Mouse (Mus musculus) lung, postnatal 10 days (tissue): ENCODE measurements around the gene Lrrc4c.
A peak's percentile ranks its signal among the peaks of the same experiment; 100 is the strongest.

ENCODE experiments used
- DNase-seq: peaks from one replicate; pipeline ENCODE4 v3.0.0; 2021

Lrrc4c gene

GRCm38 (mm10) chr2:96317387-96318299 is at the start of gene Lrrc4c:
Gene Lrrc4c (plus strand): TSS chr2:96318169.
- DNase-seq = no peak

- DNase-seq = peak; percentile 3
Observed at GRCm38 (mm10) chr2:96275061-96275460, 42.9 kb upstream of the Lrrc4c start.

- no peak for DNase-seq
Observed at GRCm38 (mm10) chr2:96282926-96283325, 35.0 kb upstream of the Lrrc4c start.

- DNase-seq = no peak
Observed at GRCm38 (mm10) chr2:96287512-96287911, 30.5 kb upstream of the Lrrc4c start.

- no peak for DNase-seq
Observed at GRCm38 (mm10) chr2:96290541-96290940, 27.4 kb upstream of the Lrrc4c start.

- DNase-seq = no peak
Observed at GRCm38 (mm10) chr2:96315034-96315433, 2.9 kb upstream of the Lrrc4c start.

GRCm38 (mm10) chr2:96316531-96316930 is 1.4 kb upstream of the Lrrc4c start:
- no peak for DNase-seq

- no peak for DNase-seq
Observed at GRCm38 (mm10) chr2:96318556-96318955, 587 bp downstream of the Lrrc4c start.

GRCm38 (mm10) chr2:96319201-96319600 is 1.2 kb downstream of the Lrrc4c start:
- no peak for DNase-seq

- DNase-seq = no peak
Observed at GRCm38 (mm10) chr2:96319649-96320048, 1.7 kb downstream of the Lrrc4c start.

- DNase-seq = no peak
Observed at GRCm38 (mm10) chr2:96334652-96335051, 16.7 kb downstream of the Lrrc4c start.

- DNase-seq = no peak
Observed at GRCm38 (mm10) chr2:96337354-96337753, 19.4 kb downstream of the Lrrc4c start.

GRCm38 (mm10) chr2:96401186-96401811 is 83.3 kb downstream of the Lrrc4c start:
- DNase-seq = no peak

- DNase-seq = no peak
Observed at GRCm38 (mm10) chr2:96402514-96402913, 84.5 kb downstream of the Lrrc4c start.

- DNase-seq = no peak
Observed at GRCm38 (mm10) chr2:96406856-96407255, 88.9 kb downstream of the Lrrc4c start.

- DNase-seq = no peak
Observed at GRCm38 (mm10) chr2:96411182-96411581, 93.2 kb downstream of the Lrrc4c start.

GRCm38 (mm10) chr2:96461566-96461965 is 143.6 kb downstream of the Lrrc4c start:
- no peak for DNase-seq

GRCm38 (mm10) chr2:96475674-96476073 is 157.7 kb downstream of the Lrrc4c start:
- no peak for DNase-seq

- no peak for DNase-seq
Observed at GRCm38 (mm10) chr2:96499116-96499882, 181.3 kb downstream of the Lrrc4c start.

- no peak for DNase-seq
Observed at GRCm38 (mm10) chr2:96504140-96504539, 186.2 kb downstream of the Lrrc4c start.

- DNase-seq = no peak
Observed at GRCm38 (mm10) chr2:96505641-96506040, 187.7 kb downstream of the Lrrc4c start.

- no peak for DNase-seq
Observed at GRCm38 (mm10) chr2:96508991-96509390, 191.0 kb downstream of the Lrrc4c start.

GRCm38 (mm10) chr2:96537469-96537868 is 219.5 kb downstream of the Lrrc4c start:
- DNase-seq = no peak
